23 mouse cellular contexts compared by ENCODE assay signal in genomic region chr11:5145600-5145999, GRCm38 (mm10). TPM values are rescaled to one million over a fixed set of nuclear protein-coding genes. Genes with fewer than 3 reads are reported as not detected.
A peak's percentile ranks its signal among the peaks of the same experiment; 100 is the strongest.
DNase-seq lines count a peak whose midpoint lies in the region; ATAC-seq lines count a peak whose summit lies in the region.
"Had no signal": no experiment of that assay in that cellular context is flagged by ENCODE, and none has a peak within 500 bp of the region (broad histone marks: within the 10 kb centered on the region; RNA-seq: fewer than 3 reads in every experiment).

No protein-coding gene starts in this region.

- 75% methylated on average over 3 of the region's 3 CpGs for WGBS in forebrain, embryonic 10.5 days
- 90% methylated on average over 3 of the region's 3 CpGs for WGBS in forebrain, embryonic 13.5 days
- WGBS in kidney, embryonic 14.5 days, result 37% methylated on average over 3 of the region's 3 CpGs
- WGBS in midbrain, embryonic 10.5 days, result 77% methylated on average over 3 of the region's 3 CpGs
- whole genome bisulfite sequencing in midbrain, embryonic 16.5 days, result 77% methylated on average over 3 of the region's 3 CpGs

- no peak overlapping the region for H3K9ac ChIP-seq in forebrain, embryonic 13.5 days
- no peak overlapping the region for H3K9ac ChIP-seq in kidney, embryonic 14.5 days (ENCODE audit: low read depth, low read length)
- H3K9ac ChIP-seq in midbrain, embryonic 16.5 days (ENCODE audit: low read depth, low read length), result no peak overlapping the region
- H3K9ac ChIP-seq: forebrain, embryonic 15.5 days; heart, embryonic 13.5 days; hindbrain, embryonic 12.5 days had no signal

- peaks cover 10% of the 10 kb centered on the region for H3K27me3 ChIP-seq in forebrain, embryonic 10.5 days (ENCODE audit: poor library complexity, severe bottlenecking)
- H3K27me3 ChIP-seq in forebrain, embryonic 13.5 days, result 0 out of 2 replicates have a peak, but pooled peaks cover 3% of the 10 kb centered on the region
- H3K27me3 ChIP-seq in kidney, embryonic 14.5 days (ENCODE audit: control insufficient read depth, insufficient read depth, low read length), result no peaks in the 10 kb centered on the region
- peaks cover 18% of the 10 kb centered on the region for H3K27me3 ChIP-seq in midbrain, embryonic 10.5 days (ENCODE audit: low read depth, poor library complexity, severe bottlenecking)
- H3K27me3 ChIP-seq in midbrain, embryonic 16.5 days (ENCODE audit: control insufficient read depth, insufficient read depth, low read depth, low read length), result no peaks in the 10 kb centered on the region; the same call in 1 of the 2 replicates
- H3K27me3 ChIP-seq: forebrain, embryonic 15.5 days had no signal

- peak overlapping the region; percentile 27 for H3K27ac ChIP-seq in forebrain, embryonic 10.5 days
- H3K27ac ChIP-seq in forebrain, embryonic 13.5 days, result no peak overlapping the region
- peak overlapping the region; percentile 79 for H3K27ac ChIP-seq in kidney, embryonic 14.5 days (ENCODE audit: low read depth, low read length)
- H3K27ac ChIP-seq in midbrain, embryonic 10.5 days (replicated peaks), result 0 out of 2 replicates have a peak overlapping the region, but pooled peaks have one; percentile 19
- no peak overlapping the region for H3K27ac ChIP-seq in midbrain, embryonic 16.5 days (ENCODE audit: low read length)
- H3K27ac ChIP-seq: forebrain, embryonic 15.5 days; heart, adult 2 months; heart, embryonic 10.5 days; heart, embryonic 13.5 days; hindbrain, embryonic 12.5 days had no signal

- no peak overlapping the region for H3K4me3 ChIP-seq in forebrain, embryonic 10.5 days
- H3K4me3 ChIP-seq in forebrain, embryonic 13.5 days, result no peak overlapping the region
- H3K4me3 ChIP-seq in kidney, embryonic 14.5 days (ENCODE audit: low read length), result no peak overlapping the region
- H3K4me3 ChIP-seq in midbrain, embryonic 10.5 days, result no peak overlapping the region
- H3K4me3 ChIP-seq in midbrain, embryonic 16.5 days (ENCODE audit: low read depth, low read length), result no peak overlapping the region
- H3K4me3 ChIP-seq: forebrain, embryonic 15.5 days; heart, adult 2 months; heart, embryonic 10.5 days; heart, embryonic 13.5 days; hindbrain, embryonic 12.5 days had no signal

- DNase-seq in forebrain, embryonic 10.5 days (ENCODE audit: extremely low spot score, low spot score), result no peak
- DNase-seq in kidney, adult 11 months, result no peak
- no peak for DNase-seq in midbrain, embryonic 10.5 days (ENCODE audit: low spot score)
- DNase-seq in kidney, postnatal 14 days, result peak; percentile 32
- DNase-seq in cerebellum, adult 11 months, result no peak
- DNase-seq: adrenal gland, adult 8-10 months; adrenal gland, postnatal 25 days; cerebellum, adult 18-20 months; cerebellum, adult 9-10 months; cerebellum, postnatal 14 days; gastrocnemius, postnatal 25 days; heart, adult 2 months; heart, postnatal 14 days; heart, postnatal 4 days had no signal

- no peak for ATAC-seq in forebrain, embryonic 13.5 days
- ATAC-seq in kidney, embryonic 14.5 days (ENCODE audit: low FRiP score, low TSS enrichment), result peak; percentile 80
- ATAC-seq in midbrain, embryonic 16.5 days, result no peak
- ATAC-seq: activated CD4-positive, CD25-positive, alpha-beta regulatory T cell, adult 4 months; forebrain, embryonic 15.5 days; hindbrain, embryonic 16.5 days had no signal

- H3K4me1 ChIP-seq in forebrain, embryonic 10.5 days, result peaks cover 45% of the 10 kb centered on the region
- peaks cover 29% of the 10 kb centered on the region for H3K4me1 ChIP-seq in forebrain, embryonic 13.5 days
- peaks cover 52% of the 10 kb centered on the region for H3K4me1 ChIP-seq in kidney, embryonic 14.5 days (ENCODE audit: control insufficient read depth, insufficient read depth, low read length)
- H3K4me1 ChIP-seq in midbrain, embryonic 10.5 days, result peaks cover 46% of the 10 kb centered on the region
- H3K4me1 ChIP-seq in midbrain, embryonic 16.5 days (ENCODE audit: control insufficient read depth, insufficient read depth, low read length), result peaks cover 5% of the 10 kb centered on the region; the same call in 1 of the 2 replicates

- H3K36me3 ChIP-seq in forebrain, embryonic 10.5 days (replicated peaks), result peaks cover 16% of the 10 kb centered on the region
- H3K36me3 ChIP-seq in forebrain, embryonic 13.5 days (ENCODE audit: poor library complexity, severe bottlenecking), result no peaks in the 10 kb centered on the region
- peaks cover 7% of the 10 kb centered on the region; the same call in 1 of the 2 replicates for H3K36me3 ChIP-seq in kidney, embryonic 14.5 days (ENCODE audit: control insufficient read depth, insufficient read depth, low read length)
- H3K36me3 ChIP-seq in midbrain, embryonic 10.5 days, result 0 out of 2 replicates have a peak, but pooled peaks cover 1% of the 10 kb centered on the region
- H3K36me3 ChIP-seq in midbrain, embryonic 16.5 days (ENCODE audit: control insufficient read depth, insufficient read depth, low read length), result no peaks in the 10 kb centered on the region
- H3K36me3 ChIP-seq: forebrain, embryonic 15.5 days; heart, embryonic 10.5 days; heart, embryonic 13.5 days; hindbrain, embryonic 12.5 days had no signal

- H3K4me2 ChIP-seq in forebrain, embryonic 13.5 days, result no peak overlapping the region
- no peak overlapping the region for H3K4me2 ChIP-seq in kidney, embryonic 14.5 days (replicated peaks; ENCODE audit: low read depth, low read length)
- no peak overlapping the region for H3K4me2 ChIP-seq in midbrain, embryonic 16.5 days (ENCODE audit: low read length)
- H3K4me2 ChIP-seq: forebrain, embryonic 15.5 days; heart, embryonic 13.5 days; hindbrain, embryonic 12.5 days had no signal

- no peaks in the 10 kb centered on the region for H3K9me3 ChIP-seq in forebrain, embryonic 10.5 days
- H3K9me3 ChIP-seq in forebrain, embryonic 13.5 days (replicated peaks), result no peaks in the 10 kb centered on the region
- H3K9me3 ChIP-seq in kidney, embryonic 14.5 days (ENCODE audit: control insufficient read depth, low read length), result no peaks in the 10 kb centered on the region
- no peaks in the 10 kb centered on the region for H3K9me3 ChIP-seq in midbrain, embryonic 10.5 days (replicated peaks)
- no peaks in the 10 kb centered on the region for H3K9me3 ChIP-seq in midbrain, embryonic 16.5 days (replicated peaks; ENCODE audit: control insufficient read depth, low read length, poor library complexity, severe bottlenecking)
- H3K9me3 ChIP-seq: forebrain, embryonic 15.5 days; heart, embryonic 10.5 days; heart, embryonic 13.5 days; hindbrain, embryonic 12.5 days had no signal

RNA-seq across cellular contexts. Expression of gene Emid1, which starts 6.5 kb away (rescaled TPM):
- 29.0 and 31.3 TPM in 2 replicates for polyA plus RNA-seq in forebrain, embryonic 10.5 days (2016; fragmentation: Nextera tagmentation; extraction: Ambion mirVana)
- polyA plus RNA-seq in forebrain, embryonic 13.5 days (2015; fragmentation: Nextera tagmentation; extraction: Ambion mirVana), result 14.9 and 18.8 TPM in 2 replicates
- 141 and 178 TPM in 2 replicates for polyA plus RNA-seq in kidney, embryonic 14.5 days (2014; fragmentation: Nextera tagmentation; extraction: Ambion mirVana)
- 21.9 and 28.2 TPM in 2 replicates for polyA plus RNA-seq in midbrain, embryonic 10.5 days (2016; fragmentation: Nextera tagmentation; extraction: Ambion mirVana)
- polyA plus RNA-seq in midbrain, embryonic 16.5 days (2015; fragmentation: Nextera tagmentation; extraction: Ambion mirVana), result 9.5 and 12.4 TPM in 2 replicates
- polyA plus RNA-seq: activated CD4-positive, CD25-positive, alpha-beta regulatory T cell, adult 4 months had no signal

RNA-seq across cellular contexts. Expression of gene Ewsr1, which starts 46.5 kb away (rescaled TPM):
- polyA plus RNA-seq in forebrain, embryonic 10.5 days (2016; fragmentation: Nextera tagmentation; extraction: Ambion mirVana), result 896 and 966 TPM in 2 replicates
- 808 and 853 TPM in 2 replicates for polyA plus RNA-seq in forebrain, embryonic 13.5 days (2015; fragmentation: Nextera tagmentation; extraction: Ambion mirVana)
- polyA plus RNA-seq in kidney, embryonic 14.5 days (2014; fragmentation: Nextera tagmentation; extraction: Ambion mirVana), result 506 and 517 TPM in 2 replicates
- 903 and 985 TPM in 2 replicates for polyA plus RNA-seq in midbrain, embryonic 10.5 days (2016; fragmentation: Nextera tagmentation; extraction: Ambion mirVana)
- 548 and 592 TPM in 2 replicates for polyA plus RNA-seq in midbrain, embryonic 16.5 days (2015; fragmentation: Nextera tagmentation; extraction: Ambion mirVana)

RNA-seq across cellular contexts. Expression of gene Rhbdd3, which starts 46.9 kb away (rescaled TPM):
- polyA plus RNA-seq in forebrain, embryonic 10.5 days (2016; fragmentation: Nextera tagmentation; extraction: Ambion mirVana), result 29.7 and 31.6 TPM in 2 replicates
- polyA plus RNA-seq in forebrain, embryonic 13.5 days (2015; fragmentation: Nextera tagmentation; extraction: Ambion mirVana), result 25.8 and 26.3 TPM in 2 replicates
- 25.5 and 29.0 TPM in 2 replicates for polyA plus RNA-seq in kidney, embryonic 14.5 days (2014; fragmentation: Nextera tagmentation; extraction: Ambion mirVana)
- 33.0 and 33.6 TPM in 2 replicates for polyA plus RNA-seq in midbrain, embryonic 10.5 days (2016; fragmentation: Nextera tagmentation; extraction: Ambion mirVana)
- 46.9 and 48.8 TPM in 2 replicates for polyA plus RNA-seq in midbrain, embryonic 16.5 days (2015; fragmentation: Nextera tagmentation; extraction: Ambion mirVana)

Comparison
In these comparisons a context has a peak if more than half of its experiments do, and no peak if none do; other contexts are left out.
1. H3K27ac ChIP-seq: peak in forebrain, embryonic 10.5 days (single experiment), kidney, embryonic 14.5 days (single experiment) and midbrain, embryonic 10.5 days (single experiment); none in forebrain, embryonic 13.5 days (single experiment) and midbrain, embryonic 16.5 days (single experiment).